Mouse (Mus musculus) brain, embryonic 14.5 days (tissue): ENCODE data around the gene Cnpy1.

Source experiments
- CTCF ChIP-seq: fragments of 200-500 bp; IDR thresholded peaks from 2 replicates; pipeline ENCODE4 v1.5.1; 2012; ENCODE audit warnings: inconsistent platforms, mild to moderate bottlenecking, moderate library complexity, borderline replicate concordance; ENCODE audit not compliant: insufficient read depth, insufficient read length; ENCODE audit errors: extremely low read depth
- POLR2A ChIP-seq: fragments of 200-500 bp; IDR thresholded peaks from 2 replicates; pipeline ENCODE4 v1.6.1; 2012; ENCODE audit warnings: mild to moderate bottlenecking, inconsistent platforms, borderline replicate concordance; ENCODE audit not compliant: poor library complexity, insufficient read depth, insufficient read length, severe bottlenecking; ENCODE audit errors: extremely low read depth

DNA sequence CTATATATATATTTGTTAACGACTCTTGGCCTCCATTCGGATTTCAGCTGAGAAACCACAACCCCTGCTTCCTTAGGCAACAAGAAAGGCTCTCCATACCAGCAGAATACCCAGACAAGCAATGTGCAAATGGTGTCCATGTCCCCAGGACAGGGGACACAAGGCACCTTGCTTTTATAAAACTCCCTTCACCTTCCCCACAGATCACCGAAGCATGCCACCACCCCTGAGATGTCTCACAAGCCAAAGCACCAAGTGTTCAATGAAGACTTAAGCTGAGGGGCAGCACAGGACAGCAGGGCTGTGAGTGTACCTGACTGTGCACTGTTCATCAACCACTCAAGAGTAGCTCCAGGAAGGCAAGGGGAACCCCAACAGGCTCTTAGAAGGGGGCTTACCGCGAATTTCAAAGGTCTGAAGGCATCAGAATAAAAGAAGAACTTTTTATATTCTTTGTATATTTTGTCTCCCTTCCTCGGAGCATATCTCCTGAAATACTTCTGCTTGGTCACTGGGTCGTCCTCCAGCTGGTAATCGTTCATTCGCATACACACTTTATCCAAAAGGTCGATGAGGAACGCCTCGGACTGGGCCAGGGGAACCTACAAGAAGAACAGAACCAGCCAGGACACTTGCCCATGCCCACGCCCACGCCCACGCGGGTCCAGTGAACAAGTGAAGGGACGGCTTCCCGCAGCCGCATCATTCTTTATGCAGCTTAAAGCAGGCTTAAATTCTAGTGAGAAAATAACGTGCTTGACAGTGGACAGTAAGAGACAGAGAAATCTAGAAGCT lies 36.7 kb downstream of the Cnpy1 start:
- TF ChIP-seq CTCF (no peak), POLR2A (no peak)
